Mouse (Mus musculus) forebrain, embryonic 16.5 days (tissue): ENCODE measurements around the gene Fgf2. TPM values are rescaled to one million over a fixed set of nuclear protein-coding genes. Genes with fewer than 3 reads are reported as not detected.

ENCODE experiments used
- polyA plus RNA-seq: library from polyadenylated mRNA; unstranded; fragments of >200 nt; fragmentation: Nextera tagmentation; extraction: Ambion mirVana; gene quantifications from 2 replicates; pipeline ENCODE4 v1.2.1, GENCODE M21; 2015

Gene Fgf2
- polyA plus RNA-seq, 1 experiment from 2014 or later: 0.39 TPM

Other genes starting within 250 kb of the Fgf2 start
- gene Il2, start 222.4 kb upstream of the Fgf2 start, polyA plus RNA-seq: 0.39 TPM in 2 replicates
- gene Il21, start 115.7 kb upstream of the Fgf2 start, polyA plus RNA-seq: not detected in 2 replicates
- gene Bbs12, start 35.8 kb upstream of the Fgf2 start, polyA plus RNA-seq: 5.8 and 6.1 TPM in 2 replicates
- 1.8 and 2.8 TPM in 2 replicates for gene Cetn4, start 35.6 kb upstream of the Fgf2 start, polyA plus RNA-seq
- gene Spata5, start 71.5 kb downstream of the Fgf2 start, polyA plus RNA-seq: 36.5 and 37.6 TPM in 2 replicates
- gene Nudt6, start 71.9 kb downstream of the Fgf2 start, polyA plus RNA-seq: 5.0 and 6.6 TPM in 2 replicates